Mouse (Mus musculus) gastrocnemius, adult 2 months (tissue): ENCODE data around the gene Zfp106. TPM values are rescaled to one million over a fixed set of nuclear protein-coding genes. Genes with fewer than 3 reads are reported as not detected.

ENCODE experiments used
- DNase-seq: peaks from one replicate; pipeline ENCODE4 v3.0.0; 2022
- H3K27ac ChIP-seq: fragments of 200-600 bp; 2 replicates; pipeline ENCODE4 v1.8.1; 2022; ENCODE audit warnings: mild to moderate bottlenecking
- H3K4me3 ChIP-seq: fragments of 200-600 bp; 2 replicates; pipeline ENCODE4 v1.8.1; 2022; ENCODE audit warnings: mild to moderate bottlenecking, moderate library complexity
- CTCF ChIP-seq: fragments of 200-600 bp; IDR thresholded peaks from 2 replicates; pipeline ENCODE4 v1.8.1; 2022; ENCODE audit warnings: antibody characterized with exemption, mild to moderate bottlenecking, moderate library complexity
- intact Hi-C: fragments of 180-260 bp; cut with DNase I; formaldehyde crosslinking; loops from one replicate; pipeline ENCODE4 v1.15.1; 2025
- total RNA-seq, 2 experiments: library from RNA; stranded (reverse); gene quantifications; 2 replicates each; pipeline ENCODE4 v1.2.3; 2021

Gene Zfp106
- total RNA-seq, 2 experiments from 2014 or later = 635 to 796 TPM

- Histone ChIP-seq H3K4me3 (peak overlapping the region; percentile 75), H3K27ac (peak overlapping the region; percentile 98)
- DNase-seq = peak; percentile 57
- no peak for TF ChIP-seq CTCF
- intact Hi-C loops = no loop called here
Measured at GRCm38 (mm10) chr2:120463328-120463727, 100.3 kb downstream of the Zfp106 start.

- DNase-seq = peak; percentile 65
- Histone ChIP-seq H3K27ac (peak overlapping the region; percentile 98), H3K4me3 (peak overlapping the region; percentile 17; the same call in 1 of the 2 replicates)
- no peak for TF ChIP-seq CTCF
- intact Hi-C loops = loop anchor here (2.0 kb wide), 1 partner anchor 13 kb away; no protein-coding TSS in a partner anchor
Measured at GRCm38 (mm10) chr2:120460216-120460615, 103.4 kb downstream of the Zfp106 start.

Other genes with a start within 250 kb of the Zfp106 start
- not detected for gene Pla2g4f, start 249.7 kb downstream of the Zfp106 start, total RNA-seq
- 10 to 100 TPM; 16.1 to 21.1 TPM for gene Vps39, start 210.7 kb downstream of the Zfp106 start, total RNA-seq
- 10 to 100 TPM; 29.7 to 34.3 TPM for gene Ganc, start 159.9 kb downstream of the Zfp106 start, total RNA-seq
- 10 to 100 TPM; 31.4 to 51.8 TPM for gene Tmem87a, start 159.7 kb downstream of the Zfp106 start, total RNA-seq
- 100 to 1,000 TPM; 126 to 149 TPM for gene Capn3, start 107.8 kb downstream of the Zfp106 start, total RNA-seq
- 10 to 100 TPM; 42.6 to 57.5 TPM for gene Snap23, start 3.8 kb upstream of the Zfp106 start, total RNA-seq
- 1 to 10 TPM; 5.7 to 8.6 TPM for gene Haus2, start 45.5 kb upstream of the Zfp106 start, total RNA-seq
- 10 to 100 TPM in 1 of 2 experiments, 1 to 10 TPM in 1; 9.9 to 13.9 TPM for gene Lrrc57, start 45.7 kb upstream of the Zfp106 start, total RNA-seq
- gene Stard9, start 65.3 kb upstream of the Zfp106 start, total RNA-seq = 1 to 10 TPM; 3.0 TPM